8 mouse cellular contexts compared by ENCODE assay signal in genomic region chr2:66473181-66473822, GRCm38 (mm10). TPM values are rescaled to one million over a fixed set of nuclear protein-coding genes. Genes with fewer than 3 reads are reported as not detected.
A peak's percentile ranks its signal among the peaks of the same experiment; 100 is the strongest.
DNase-seq lines count a peak whose midpoint lies in the region; ATAC-seq lines count a peak whose summit lies in the region.
"Had no signal": no experiment of that assay in that cellular context is flagged by ENCODE, and none has a peak within 500 bp of the region (broad histone marks: within the 10 kb centered on the region; RNA-seq: fewer than 3 reads in every experiment).

No protein-coding gene starts in this region.

- no peaks in the 10 kb centered on the region for H3K27me3 ChIP-seq in hindbrain, embryonic 12.5 days
- H3K27me3 ChIP-seq in hindbrain, embryonic 16.5 days (replicated peaks; ENCODE audit: control insufficient read depth, insufficient read depth, low read length): no peaks in the 10 kb centered on the region
- H3K27me3 ChIP-seq: liver, embryonic 15.5 days had no signal

- no peak overlapping the region for H3K4me3 ChIP-seq in hindbrain, embryonic 12.5 days
- no peak overlapping the region for H3K4me3 ChIP-seq in hindbrain, embryonic 16.5 days (ENCODE audit: low read length)
- H3K4me3 ChIP-seq: liver, embryonic 15.5 days had no signal

- H3K36me3 ChIP-seq in hindbrain, embryonic 12.5 days: no peaks in the 10 kb centered on the region
- no peaks in the 10 kb centered on the region for H3K36me3 ChIP-seq in hindbrain, embryonic 16.5 days (ENCODE audit: control insufficient read depth, insufficient read depth, low read length)
- H3K36me3 ChIP-seq: liver, embryonic 15.5 days had no signal

- DNase-seq in ES-CJ7 (ENCODE audit: low read depth, low spot score): peak; percentile 9
- peak; percentile 56 to 58 for DNase-seq in cerebellum, postnatal 14 days
- peak; percentile 37 to 65 for DNase-seq in left cerebral cortex, postnatal 14 days (ENCODE audit: low spot score in 2 of 2)
- no peak for DNase-seq in thymus, postnatal 25 days
- DNase-seq in gastrocnemius, postnatal 25 days: no peak

- peak; percentile 76 for ATAC-seq in hindbrain, embryonic 12.5 days (ENCODE audit: low FRiP score)
- ATAC-seq in hindbrain, embryonic 16.5 days: no peak

- no peak overlapping the region for H3K9ac ChIP-seq in hindbrain, embryonic 12.5 days
- no peak overlapping the region for H3K9ac ChIP-seq in hindbrain, embryonic 16.5 days (ENCODE audit: low read depth, low read length)
- H3K9ac ChIP-seq: liver, embryonic 15.5 days had no signal

- H3K4me2 ChIP-seq in hindbrain, embryonic 12.5 days (replicated peaks): no peak overlapping the region
- H3K4me2 ChIP-seq in hindbrain, embryonic 16.5 days (ENCODE audit: low read length): no peak overlapping the region
- H3K4me2 ChIP-seq: liver, embryonic 15.5 days had no signal

- 55% methylated on average over 3 of the region's 3 CpGs for WGBS in hindbrain, embryonic 12.5 days
- 58% methylated on average over 3 of the region's 3 CpGs for WGBS in hindbrain, embryonic 16.5 days

- no peak overlapping the region for H3K27ac ChIP-seq in hindbrain, embryonic 12.5 days
- H3K27ac ChIP-seq in hindbrain, embryonic 16.5 days (ENCODE audit: low read depth, low read length): no peak overlapping the region
- H3K27ac ChIP-seq: liver, embryonic 15.5 days had no signal

- intact Hi-C loops in left cerebral cortex, postnatal 14 days (cut with DNase I): loop anchor here (2.0 to 5.0 kb wide), 2 partner anchors 169 to 329 kb away; no protein-coding TSS in a partner anchor

- no peaks in the 10 kb centered on the region for H3K9me3 ChIP-seq in hindbrain, embryonic 12.5 days (replicated peaks)
- H3K9me3 ChIP-seq in hindbrain, embryonic 16.5 days (ENCODE audit: control insufficient read depth, low read length): no peaks in the 10 kb centered on the region
- H3K9me3 ChIP-seq: liver, embryonic 15.5 days had no signal

- no peaks in the 10 kb centered on the region for H3K4me1 ChIP-seq in hindbrain, embryonic 12.5 days
- H3K4me1 ChIP-seq in hindbrain, embryonic 16.5 days (ENCODE audit: control insufficient read depth, insufficient read depth, low read depth, low read length): no peaks in the 10 kb centered on the region
- H3K4me1 ChIP-seq: liver, embryonic 15.5 days had no signal

RNA-seq across cellular contexts. Expression of gene Scn1a, which starts 32.7 kb away (rescaled TPM):
- polyA plus RNA-seq in hindbrain, embryonic 12.5 days (2016; fragmentation: Nextera tagmentation; extraction: Ambion mirVana): 4.0 and 5.4 TPM in 2 replicates
- 22.1 and 25.5 TPM in 2 replicates for polyA plus RNA-seq in hindbrain, embryonic 16.5 days (2015; fragmentation: Nextera tagmentation; extraction: Ambion mirVana)
- 10 to 100 TPM; 82.5 to 89.0 TPM for total RNA-seq in left cerebral cortex, postnatal 14 days (2021)
- total RNA-seq in gastrocnemius, postnatal 25 days (2021): under 1 TPM in 1 of 2 experiments, not detected in 1; 0.03 TPM
- polyA plus RNA-seq: liver, embryonic 15.5 days had no signal

Comparison
In these comparisons a context has a peak if more than half of its experiments do, and no peak if none do; other contexts are left out.
1. DNase-seq: peak in ES-CJ7 (single experiment), cerebellum, postnatal 14 days (2 of 2) and left cerebral cortex, postnatal 14 days (2 of 2); none in thymus, postnatal 25 days (single experiment) and gastrocnemius, postnatal 25 days (single experiment).
2. RNA of gene Scn1a, which starts 32.7 kb away (total RNA-seq): 82.5 to 89.0 TPM in left cerebral cortex, postnatal 14 days; 0.03 TPM in gastrocnemius, postnatal 25 days; every median in the first group is over 10 times any median in the second.